Mouse (Mus musculus) adrenal gland, postnatal 25 days (tissue): ENCODE results near the gene Bpi. TPM values are rescaled to one million over a fixed set of nuclear protein-coding genes. Genes with fewer than 3 reads are reported as not detected.
A peak's percentile ranks its signal among the peaks of the same experiment; 100 is the strongest.

Experiments
- DNase-seq: peaks from one replicate; pipeline ENCODE4 v3.0.0; 2021; ENCODE audit warnings: mixed read lengths
- long read RNA-seq: library from polyadenylated mRNA; stranded (forward); transcript quantifications from one replicate; pipeline ENCODE4 v2.0.0, GENCODE M21; 2021
- total RNA-seq: library from RNA; stranded (reverse); gene quantifications from 2 replicates; pipeline ENCODE4 v1.2.3, GENCODE M21; 2021

The Bpi gene
- not detected in 2 replicates for total RNA-seq
- long read RNA-seq: 0 reads

DNA sequence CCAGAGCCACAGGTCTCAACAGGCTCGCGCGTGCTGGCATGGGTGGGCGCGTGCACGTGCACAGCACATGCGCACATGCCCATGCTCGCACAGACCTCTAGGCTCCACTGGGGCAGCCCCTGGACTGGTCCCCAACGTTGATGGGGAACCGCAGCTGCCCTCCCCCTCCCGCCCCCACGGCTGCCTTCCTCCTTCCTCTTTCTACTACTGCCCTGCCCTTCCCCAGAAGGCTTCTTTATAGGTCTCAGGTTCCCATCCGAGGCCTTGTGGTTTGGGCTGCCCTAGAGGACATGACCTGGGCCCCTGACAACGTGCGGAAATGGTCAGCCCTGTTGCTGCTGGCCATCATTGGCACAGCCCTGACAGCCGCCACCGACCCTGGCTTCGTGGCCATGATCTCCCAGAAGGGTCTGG, at the start of gene Bpi:
Gene Bpi (plus strand): TSS at position 90 of the 414 bp plus-strand sequence.
- no peak for DNase-seq

DNA sequence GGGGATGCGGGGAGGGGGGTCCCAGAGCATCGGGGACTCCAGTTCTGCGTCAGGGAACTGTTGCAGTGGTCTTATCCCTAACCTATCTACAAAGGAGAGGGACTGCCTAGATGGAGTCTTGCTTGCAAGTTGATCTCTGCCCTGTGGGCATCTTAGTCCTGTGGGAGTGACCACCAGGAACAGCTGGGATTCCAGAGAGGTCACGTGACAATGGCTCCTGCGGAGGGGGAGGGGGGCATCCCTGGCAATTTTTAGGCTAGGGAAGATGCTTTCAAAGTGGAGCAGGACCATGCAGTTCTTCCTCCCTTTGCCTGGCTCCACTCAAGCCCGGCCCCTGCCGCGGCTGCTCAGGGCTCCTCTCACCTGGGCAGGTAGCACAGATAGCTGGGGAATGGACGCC, 48.1 kb upstream of the Bpi start:
- DNase-seq: no peak

DNA sequence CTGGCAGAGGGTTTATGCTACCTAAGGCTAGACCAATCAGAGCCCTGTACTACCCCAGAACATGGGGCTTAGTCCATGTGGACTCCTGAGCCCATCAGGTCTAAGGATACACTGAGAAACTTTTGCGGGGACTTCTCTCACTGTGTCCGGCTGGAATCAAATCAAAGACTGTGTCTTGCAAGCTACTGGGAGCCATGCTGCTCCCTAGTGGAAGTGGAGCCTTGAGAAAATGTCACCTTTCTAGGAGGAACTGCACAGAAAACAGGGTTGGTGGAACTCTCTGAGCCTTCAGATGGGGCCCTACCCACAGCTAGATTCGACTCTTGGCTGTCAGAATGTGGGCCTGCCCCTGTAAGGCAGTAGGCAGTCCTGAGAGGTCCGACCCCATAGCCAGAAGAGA, 47.4 kb upstream of the Bpi start:
- peak; percentile 52 for DNase-seq

DNA sequence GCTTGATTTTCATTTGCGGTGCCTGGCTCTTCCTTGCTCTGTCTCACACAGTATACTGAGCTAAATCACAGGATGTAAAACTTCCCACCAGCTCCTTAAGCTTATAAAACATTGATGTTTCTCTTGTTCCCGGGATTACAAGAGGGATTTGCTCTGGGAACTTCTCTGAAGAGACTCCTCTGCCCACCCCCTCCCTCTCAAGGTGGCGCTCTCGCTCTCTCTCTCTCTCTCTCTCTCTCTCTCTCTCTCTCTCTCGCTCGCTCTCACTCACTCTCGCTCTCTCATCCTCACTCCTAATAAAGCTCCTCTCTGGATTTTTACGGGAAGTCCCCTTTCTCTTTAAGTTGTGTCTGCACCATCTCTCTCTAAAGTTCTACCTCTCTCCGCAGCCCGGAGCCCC, 46.9 kb upstream of the Bpi start:
- no peak for DNase-seq

DNA sequence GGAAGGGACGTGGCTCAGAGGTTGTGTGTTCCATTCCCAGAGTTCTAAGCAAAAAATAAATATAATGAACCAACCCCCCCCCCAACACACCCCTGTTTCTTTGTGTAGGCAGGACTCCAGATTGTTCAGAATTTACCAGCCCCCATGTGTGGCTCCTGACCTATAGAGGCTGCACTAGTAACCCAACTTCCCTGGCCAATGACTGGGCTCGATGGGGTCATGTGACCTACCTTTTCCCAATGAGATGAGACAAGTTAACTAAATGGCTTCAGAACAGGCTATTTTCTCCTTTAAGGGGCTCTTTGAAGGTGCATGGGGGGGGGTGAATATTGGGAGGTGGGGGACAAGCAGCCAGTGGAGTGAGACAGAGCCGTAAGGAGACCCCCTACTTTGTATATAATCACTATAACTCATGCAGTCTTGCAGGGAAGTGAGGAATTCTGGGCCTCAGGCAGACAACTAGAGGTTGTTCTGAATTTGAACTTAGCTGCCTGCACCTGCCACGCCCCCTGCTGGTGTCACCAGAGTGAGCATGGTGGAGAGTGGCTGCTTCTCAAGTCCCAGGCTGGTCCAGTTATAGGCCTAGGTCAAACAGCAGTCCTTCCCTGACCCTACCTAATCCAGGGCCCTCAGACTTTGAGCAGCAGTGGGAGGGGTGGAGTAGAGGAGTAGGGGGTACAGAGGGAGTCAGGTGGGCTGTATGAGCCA, 46.0 kb upstream of the Bpi start:
- no peak for DNase-seq

DNA sequence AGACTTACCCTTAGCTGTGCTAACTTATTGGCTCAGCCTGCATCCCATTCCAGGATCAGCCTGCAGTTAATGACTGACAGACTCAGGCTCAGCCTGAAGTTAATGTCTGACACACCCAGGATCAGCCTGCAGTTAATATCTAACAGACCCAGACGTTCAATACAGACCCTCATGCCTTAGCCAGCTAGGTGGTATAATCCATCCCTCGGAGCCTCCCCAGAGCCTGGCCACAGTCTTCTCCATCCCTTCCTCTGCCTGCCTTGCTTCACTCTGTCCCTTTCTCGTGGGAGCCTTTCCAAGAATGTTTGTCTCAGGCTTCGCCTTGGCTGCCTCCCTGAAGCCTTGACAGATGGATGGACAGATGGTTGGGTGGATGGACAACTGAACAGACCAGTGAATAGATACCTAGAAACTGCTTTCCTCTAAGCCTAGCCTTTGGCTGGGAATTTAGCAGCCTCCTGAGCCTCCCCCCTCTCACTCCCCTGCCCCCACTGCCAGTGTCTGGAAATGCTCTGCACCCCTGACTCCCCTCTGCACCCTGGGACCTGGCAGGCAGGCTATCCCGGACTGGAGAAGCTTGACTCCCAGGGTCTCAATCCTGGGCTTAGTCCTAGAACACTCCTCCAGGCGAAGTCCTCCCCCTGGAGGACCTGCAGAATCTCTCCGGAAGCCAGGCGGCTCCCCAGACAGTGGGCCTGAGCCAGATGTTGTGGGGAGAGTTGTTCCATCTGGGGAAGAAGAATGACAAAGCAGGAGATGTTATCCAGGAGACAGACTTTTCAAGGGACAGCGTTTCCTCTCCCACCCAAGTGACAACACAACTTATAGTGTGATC, 42.4 kb upstream of the Bpi start:
- no peak for DNase-seq

DNA sequence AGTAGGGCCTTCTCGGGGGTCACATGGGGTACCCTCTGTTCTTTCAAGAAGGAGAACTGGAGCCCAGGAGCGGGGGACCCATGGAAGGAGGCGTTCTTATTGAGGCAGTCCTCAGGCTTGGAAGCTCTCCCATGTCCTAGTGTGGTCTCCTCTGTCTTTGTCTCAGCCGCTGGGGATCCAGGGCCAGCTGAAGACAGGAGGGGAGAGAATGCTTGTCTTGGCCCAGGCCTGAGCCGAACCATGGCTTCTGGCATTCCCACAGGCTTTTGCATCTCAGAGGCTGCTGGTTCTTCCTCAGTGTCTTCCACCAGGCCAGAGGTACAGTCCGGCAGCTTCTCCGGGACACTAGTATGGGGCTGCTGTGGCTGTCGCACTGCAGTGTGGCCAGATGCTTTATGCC, 41.4 kb upstream of the Bpi start:
- no peak for DNase-seq

DNA sequence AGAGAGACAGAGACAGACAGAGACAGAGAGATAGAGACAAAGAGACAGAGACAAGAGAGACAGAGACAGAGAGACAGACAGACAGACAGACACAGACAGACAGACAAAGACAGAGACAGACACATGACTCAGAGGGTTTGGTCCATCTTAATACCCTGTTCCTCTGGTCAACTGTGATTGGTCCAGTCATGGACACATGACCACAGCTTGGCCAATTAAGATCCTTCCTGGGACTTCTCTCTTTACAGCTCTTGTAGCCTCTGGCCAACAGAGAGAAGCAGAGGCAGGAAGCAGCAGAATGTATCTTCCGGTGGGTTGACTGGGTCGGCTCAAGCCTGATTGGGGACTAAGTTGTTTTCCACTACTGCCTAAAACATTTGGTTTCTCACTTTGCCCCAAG, 38.3 kb upstream of the Bpi start:
- DNase-seq: no peak

DNA sequence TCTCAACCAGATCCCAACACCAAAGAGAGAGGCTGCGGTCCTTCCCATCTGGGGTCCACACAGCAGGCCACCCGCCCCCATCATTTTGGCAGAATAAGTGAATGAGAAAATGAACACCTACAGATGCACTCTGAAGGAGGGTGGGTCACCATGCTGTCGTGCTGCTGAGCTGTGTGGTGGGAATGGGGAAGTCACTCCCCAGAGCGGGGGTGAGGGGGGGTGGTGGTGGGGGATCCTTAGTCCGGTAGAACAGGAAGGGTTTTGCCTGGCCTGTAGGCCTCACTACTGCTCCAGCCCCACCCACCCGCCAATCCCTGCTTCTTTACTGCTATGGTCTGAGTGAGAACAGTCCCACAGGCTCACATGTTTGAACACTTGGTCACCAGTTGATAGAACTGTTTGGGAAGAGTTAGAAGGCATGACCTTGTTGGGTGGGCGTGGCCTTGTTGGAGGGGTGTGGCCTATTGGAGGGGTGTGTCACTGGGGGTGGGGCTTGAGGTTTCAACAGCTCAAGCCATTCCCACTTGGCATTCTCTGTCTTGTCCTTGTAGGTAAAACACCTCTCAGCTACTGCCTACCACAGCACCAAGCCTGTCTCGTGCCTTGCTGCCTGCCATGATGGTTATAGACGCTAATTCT, 36.3 kb upstream of the Bpi start:
- DNase-seq: no peak

DNA sequence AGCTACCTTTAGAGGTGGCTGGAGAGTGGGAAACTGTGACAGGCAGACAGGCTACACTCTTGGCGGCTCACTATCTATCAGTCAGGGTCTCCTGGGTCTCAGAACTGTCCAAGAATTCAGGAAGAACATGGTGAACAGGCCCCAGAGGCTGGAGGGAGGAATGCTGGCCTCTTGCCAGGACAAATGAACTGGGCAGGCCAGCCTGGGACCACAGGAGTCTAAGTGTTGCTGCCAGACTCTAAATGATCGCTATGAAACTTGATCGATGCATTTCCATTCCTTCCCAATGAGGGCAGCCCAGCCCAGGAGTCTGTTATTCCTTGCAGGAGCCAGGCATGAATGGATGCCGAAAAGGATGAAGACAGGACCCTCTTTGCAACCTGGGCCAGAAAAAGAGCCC, 35.2 kb upstream of the Bpi start:
- no peak for DNase-seq

DNA sequence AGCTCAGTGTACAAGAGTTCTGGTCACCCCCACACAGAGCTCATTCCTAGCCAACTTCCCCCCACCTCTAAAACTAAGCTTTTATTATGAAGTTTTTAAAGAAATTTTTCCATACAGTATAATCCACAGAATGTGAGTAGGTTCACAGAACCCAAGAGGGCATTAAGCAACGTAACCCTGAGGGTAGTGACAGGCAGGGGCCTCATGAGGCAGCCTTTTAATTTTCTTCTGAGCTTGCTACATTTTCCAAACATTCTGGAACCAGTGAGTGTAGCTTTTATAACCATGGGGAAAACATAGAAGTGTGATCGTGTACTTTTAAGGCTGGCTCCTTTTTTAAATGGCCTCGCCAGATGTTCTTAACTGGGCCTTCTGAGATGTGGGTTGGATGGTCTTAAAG, 34.4 kb upstream of the Bpi start:
- DNase-seq: no peak

DNA sequence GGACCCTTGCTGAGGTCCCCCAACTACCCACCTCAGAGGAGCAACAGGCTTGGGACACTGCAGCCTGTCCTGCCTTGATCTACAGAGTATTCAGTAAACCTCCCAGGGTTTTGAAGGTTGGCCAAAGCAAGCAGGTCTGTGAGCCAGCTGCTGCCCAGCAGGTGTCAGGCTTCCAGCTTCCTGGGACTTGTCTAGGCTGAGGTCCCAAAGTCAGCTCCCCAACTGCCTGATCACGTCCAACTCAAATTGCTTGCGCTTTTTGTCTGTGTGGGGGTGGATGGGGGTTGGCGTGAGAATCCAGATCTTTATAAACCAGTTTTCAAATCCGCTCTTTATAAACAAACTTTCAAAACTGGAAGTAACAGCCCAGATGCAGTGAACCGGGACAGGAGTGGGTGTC, 32.6 kb upstream of the Bpi start:
- peak; percentile 48 for DNase-seq

DNA sequence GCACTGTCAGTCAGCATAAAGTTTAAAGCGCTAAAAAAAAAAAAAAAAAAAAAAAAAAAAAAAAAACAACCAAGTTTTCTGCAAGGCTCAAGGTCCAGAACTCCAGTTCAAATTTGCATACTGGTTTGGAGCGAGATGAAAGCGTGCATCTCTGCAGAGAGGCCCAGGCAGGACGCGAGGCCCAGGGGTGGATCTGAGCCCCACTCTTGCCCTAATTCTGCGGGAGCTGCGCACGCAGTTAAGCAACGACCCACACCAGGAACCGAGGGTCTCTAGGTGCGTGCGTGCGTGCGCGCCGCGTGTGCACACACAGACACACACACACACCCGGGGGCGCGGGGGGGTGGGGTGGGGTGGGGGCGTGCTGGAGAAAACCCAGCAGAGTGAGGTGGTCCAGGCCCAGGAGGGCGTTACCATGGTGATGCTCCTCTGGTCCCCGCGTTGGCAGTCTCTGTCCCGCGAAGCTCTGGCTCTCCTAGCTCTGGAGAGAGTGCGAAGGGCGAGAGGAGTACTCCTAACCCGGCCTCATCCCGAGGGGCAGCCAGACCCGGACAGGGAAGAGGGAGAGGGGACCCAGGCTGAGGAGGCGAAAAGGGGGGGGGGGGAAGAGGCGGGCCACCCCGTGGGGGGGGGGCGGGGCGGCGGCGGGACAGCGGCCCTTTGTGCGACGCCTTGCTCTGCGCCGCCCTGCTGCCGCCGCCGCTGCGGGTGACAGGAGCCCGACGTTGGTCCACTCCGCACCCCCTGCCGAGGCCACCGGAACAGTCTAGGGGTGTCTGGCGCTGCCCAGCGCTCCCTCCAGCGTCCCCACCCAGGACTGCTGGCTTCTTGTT, 29.0 kb upstream of the Bpi start, which contains the start of gene D630003M21Rik:
Gene D630003M21Rik (minus strand): TSS at position 553 of the 833 bp plus-strand sequence.
- peak; percentile 39 for DNase-seq

DNA sequence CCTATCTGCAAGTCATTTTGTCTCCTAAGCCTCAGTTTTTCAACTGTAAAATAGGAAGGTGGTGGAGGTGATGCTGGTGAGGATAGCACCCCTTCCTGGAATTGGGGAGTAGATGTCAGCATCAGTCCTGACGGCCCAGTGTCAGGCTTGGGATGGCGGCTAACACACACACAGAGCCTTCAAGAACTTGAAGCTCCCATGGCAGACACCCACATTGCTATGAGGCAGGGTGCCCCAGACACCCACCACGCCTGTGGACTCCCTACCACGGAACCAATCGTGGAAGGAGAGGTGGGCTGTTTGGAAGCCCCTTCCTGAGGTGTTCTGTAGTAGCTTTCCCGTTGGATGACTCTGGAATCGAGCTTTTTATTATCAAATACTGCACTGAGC, 28.4 kb upstream of the Bpi start:
- DNase-seq: no peak

DNA sequence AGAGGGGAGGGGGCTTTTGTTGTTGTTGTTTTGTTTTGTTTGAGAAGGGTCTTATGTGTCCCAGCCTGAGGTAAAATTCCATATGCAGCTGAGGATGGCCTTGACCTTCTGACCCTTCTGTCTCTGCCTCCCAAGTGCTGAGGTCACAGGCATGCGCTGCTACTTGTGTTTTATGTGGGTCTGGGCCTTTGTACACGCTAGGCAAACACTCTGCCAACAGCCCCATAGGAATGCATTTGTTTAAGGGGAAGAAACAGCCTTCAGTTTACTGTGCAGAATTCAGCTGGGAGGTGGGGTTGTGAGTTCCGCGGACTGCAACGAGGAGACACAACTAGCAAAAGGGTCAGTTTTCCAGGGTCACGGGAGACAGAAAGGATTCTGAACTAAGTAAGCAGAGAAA, 27.3 kb upstream of the Bpi start:
- DNase-seq: no peak

DNA sequence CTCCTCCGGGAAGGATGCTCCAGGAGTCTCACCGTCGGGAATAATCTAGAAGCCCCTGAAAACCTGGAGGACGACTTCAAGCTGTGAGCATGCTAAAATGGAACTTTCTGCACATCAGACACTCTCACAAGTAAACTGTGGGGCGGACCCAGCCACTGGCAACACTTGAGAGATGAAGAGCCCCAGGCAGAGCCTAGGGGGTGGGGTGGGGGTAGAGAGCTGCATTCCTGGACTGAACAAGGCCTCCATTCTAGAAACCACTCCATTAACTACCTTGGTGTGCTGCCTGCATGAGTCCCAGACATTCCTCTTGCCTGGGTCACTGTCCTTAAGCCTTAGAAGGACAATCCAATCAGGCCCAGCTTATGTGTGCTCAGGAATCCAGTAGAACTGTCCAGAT, 26.8 kb upstream of the Bpi start:
- no peak for DNase-seq

DNA sequence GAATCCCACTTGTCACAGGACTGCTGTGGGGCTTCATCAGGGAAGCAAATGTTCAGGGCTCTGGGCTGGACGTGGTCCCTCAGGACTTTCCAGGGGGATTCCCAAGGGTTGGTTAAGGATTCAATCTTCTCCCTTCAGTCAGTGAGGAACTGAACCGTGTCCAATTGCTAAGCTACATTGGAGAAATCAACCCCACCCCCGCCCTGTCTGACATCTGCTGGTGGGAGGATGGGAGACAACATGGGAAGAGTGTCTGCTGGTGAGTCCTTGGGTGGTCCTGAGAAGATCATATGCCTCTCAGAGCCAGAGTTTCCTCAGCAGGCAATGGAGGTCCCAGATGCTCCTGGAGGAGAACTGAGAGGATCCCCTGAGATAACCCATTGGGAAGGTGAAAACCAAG, 25.5 kb upstream of the Bpi start:
- DNase-seq: no peak

DNA sequence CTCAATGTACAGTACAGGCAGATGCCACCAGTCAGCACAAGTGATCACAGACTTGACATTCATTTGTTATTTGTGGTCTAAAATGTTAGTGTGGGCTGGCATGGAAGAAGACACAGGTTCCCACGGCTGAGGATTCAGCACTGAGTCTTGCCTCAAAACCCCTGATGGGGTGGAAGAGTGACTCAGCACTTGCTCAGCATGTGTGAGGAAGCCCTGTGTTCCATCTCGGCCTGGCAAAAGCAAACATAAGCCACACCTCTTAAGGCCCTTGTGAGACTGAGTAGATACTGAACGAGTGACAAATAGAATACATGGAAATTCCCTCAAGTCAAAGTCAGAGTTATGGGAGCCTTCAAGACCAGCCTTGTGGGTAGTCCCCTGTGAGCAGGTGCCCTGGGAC, 24.8 kb upstream of the Bpi start:
- no peak for DNase-seq

DNA sequence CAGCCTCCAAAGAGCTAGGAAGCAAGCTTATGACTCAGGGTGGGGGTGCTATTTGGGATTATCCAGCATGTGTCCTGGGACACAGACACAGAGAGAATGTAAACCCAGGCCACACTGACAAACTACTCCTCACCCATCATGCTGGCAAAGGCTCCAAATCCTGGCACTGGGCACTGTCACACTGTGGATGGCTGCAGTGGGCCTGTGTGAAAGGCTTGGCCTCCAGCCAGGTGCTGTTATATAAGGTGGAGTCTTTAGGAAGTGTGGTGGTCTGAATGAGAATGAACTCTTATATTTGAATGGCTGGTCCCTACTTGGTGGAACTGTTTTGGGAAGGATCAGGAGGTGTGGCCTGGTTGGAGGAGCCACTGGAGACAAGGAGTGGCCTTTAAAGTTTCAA, 21.2 kb upstream of the Bpi start:
- no peak for DNase-seq

DNA sequence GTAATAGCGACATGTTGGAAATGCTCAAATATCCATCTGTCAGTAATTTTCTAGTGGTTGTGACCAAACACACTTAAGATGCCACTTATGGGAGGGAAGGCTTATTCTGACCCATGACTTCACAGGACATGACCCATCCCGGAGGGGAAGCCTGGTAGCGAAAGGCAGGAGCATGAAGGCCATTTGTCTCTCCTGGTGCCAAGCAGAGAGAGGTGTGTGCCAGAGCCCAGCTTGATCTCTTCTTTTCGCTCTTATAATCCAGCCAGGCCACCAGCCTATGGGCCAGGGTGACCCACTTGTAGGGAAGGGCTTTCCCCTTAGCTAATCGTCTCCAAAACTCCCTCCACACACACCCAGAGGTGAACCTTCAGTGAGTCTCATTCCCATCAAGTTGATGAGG, 19.8 kb upstream of the Bpi start:
- DNase-seq: no peak

DNA sequence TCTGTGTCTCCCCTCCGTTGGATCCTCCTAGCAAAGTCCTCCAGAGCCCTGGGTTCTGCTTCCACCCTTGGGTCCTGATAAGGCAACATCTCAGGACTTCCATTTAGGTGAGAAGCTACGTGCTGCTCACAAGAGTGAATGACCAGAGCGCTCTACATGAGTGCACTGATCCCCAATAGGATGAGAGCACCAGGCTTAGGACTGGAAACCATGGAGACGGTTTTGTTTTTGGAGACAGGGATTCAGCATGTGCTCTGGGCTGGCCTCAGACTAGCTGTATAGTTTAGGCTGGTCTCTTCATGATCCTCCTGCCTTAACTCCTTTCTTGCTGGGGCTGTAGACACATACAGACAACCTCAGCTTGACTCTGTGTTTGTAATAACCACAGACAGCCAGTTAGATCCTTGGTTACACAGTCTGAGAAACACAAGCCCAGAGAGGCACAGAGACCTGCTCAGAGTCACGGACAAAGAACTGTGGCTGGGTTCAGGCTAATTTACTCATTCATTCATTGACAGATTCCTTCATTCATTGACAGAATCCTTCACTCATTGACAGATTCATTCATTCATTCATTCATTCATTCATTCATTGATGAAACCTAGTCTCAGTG, 16.7 kb upstream of the Bpi start:
- no peak for DNase-seq
